Mouse (Mus musculus) forebrain, embryonic 11.5 days (tissue): ENCODE data around the gene Try10. TPM values are rescaled to one million over a fixed set of nuclear protein-coding genes. Genes with fewer than 3 reads are reported as not detected.
"Not testable (repeated sequence)": the region's sequence is repeated elsewhere in the genome, so short reads cannot be mapped to it uniquely, and the experiment has no call there.

Source experiments
- ATAC-seq: fragments of 200-750 bp; cut with Nextera tagmentation; replicated peaks from 2 replicates; pipeline ENCODE4 v1.8.0; 2017; ENCODE audit warnings: moderate TSS enrichment; ENCODE audit not compliant: low FRiP score
- DNase-seq: peaks from one replicate; pipeline ENCODE4 v3.0.0-alpha.2; 2017; ENCODE audit warnings: low spot score
- H3K27ac ChIP-seq: fragments of 300-500 bp; sonication (generic); 2 replicates; pipeline ENCODE4 v1.5.1; 2014; ENCODE audit warnings: low read depth, low read length
- H3K27me3 ChIP-seq: fragments of 300-500 bp; sonication (generic); 2 replicates; pipeline ENCODE4 v1.6.1; 2014; ENCODE audit warnings: mild to moderate bottlenecking, low read length, mixed read lengths; ENCODE audit not compliant: control insufficient read depth, insufficient read depth
- H3K36me3 ChIP-seq: fragments of 300-500 bp; sonication (generic); 2 replicates; pipeline ENCODE4 v1.6.1; 2014; ENCODE audit warnings: mild to moderate bottlenecking, low read length, moderate library complexity, mixed read lengths; ENCODE audit not compliant: control insufficient read depth, insufficient read depth
- H3K4me1 ChIP-seq: fragments of 300-500 bp; sonication (generic); replicated peaks from 2 replicates; pipeline ENCODE4 v1.6.1; 2014; ENCODE audit warnings: low read length, mixed read lengths; ENCODE audit not compliant: control insufficient read depth, insufficient read depth
- H3K4me2 ChIP-seq: fragments of 300-500 bp; sonication (generic); 2 replicates; pipeline ENCODE4 v1.6.1; 2014; ENCODE audit warnings: low read depth, mild to moderate bottlenecking, low read length, moderate library complexity, mixed read lengths; ENCODE audit not compliant: severe bottlenecking
- H3K4me3 ChIP-seq: fragments of 300-500 bp; sonication (generic); 2 replicates; pipeline ENCODE4 v1.5.1; 2014; ENCODE audit warnings: low read depth, low read length
- H3K9ac ChIP-seq: fragments of 300-500 bp; sonication (generic); 2 replicates; pipeline ENCODE4 v1.6.1; 2014; ENCODE audit warnings: low read length
- H3K9me3 ChIP-seq: fragments of 300-500 bp; sonication (generic); 2 replicates; pipeline ENCODE4 v1.6.1; 2016; ENCODE audit warnings: low read length, mixed read lengths; ENCODE audit not compliant: control insufficient read depth
- WGBS: fragments of 180-500 bp; shearing (Covaris S2); extraction: QIAGEN DNeasy Blood & Tissue Kit; methylation state at CpG from one replicate; pipeline ENCODE4 v1.1.7; 2014; 5-methylcytosine and 5-hydroxymethylcytosine counted together
- polyA plus RNA-seq: library from polyadenylated mRNA; unstranded; fragments of >200 nt; fragmentation: Nextera tagmentation; extraction: Ambion mirVana; gene quantifications from 2 replicates; pipeline ENCODE4 v1.2.1, GENCODE M21; 2014

Gene Try10
- not detected in 2 replicates for polyA plus RNA-seq

- DNase-seq (no peak), ATAC-seq (no peak)
- Histone ChIP-seq H3K4me3 (no peak within 1 kb of the TSS), H3K9ac (no peak within 1 kb of the TSS), H3K27ac (no peak within 1 kb of the TSS), H3K36me3 (no peaks in the 10 kb centered on the region), H3K27me3 (no peaks in the 10 kb centered on the region), H3K4me2 (no peak within 1 kb of the TSS), H3K9me3 (no peaks in the 10 kb centered on the region), H3K4me1 (no peaks in the 10 kb centered on the region)
- WGBS: 86% methylated on average over 2 of the region's 2 CpGs
Observed at GRCm38 (mm10) chr6:41353932-41354331, at the start of gene Try10. Gene Try10, plus strand, starts transcription at chr6:41354105.

GRCm38 (mm10) chr6:41316741-41317140 lies 37.2 kb upstream of the Try10 start, which contains the start of gene Try5:
Gene Try5, minus strand, starts transcription at chr6:41316841.
- not testable (repeated sequence) for H3K4me2 ChIP-seq, H3K27ac ChIP-seq, DNase-seq, H3K9ac ChIP-seq, H3K27me3 ChIP-seq, H3K4me3 ChIP-seq, H3K4me1 ChIP-seq, H3K36me3 ChIP-seq, H3K9me3 ChIP-seq, ATAC-seq
- 83% methylated on average over 3 of the region's 3 CpGs for WGBS

GRCm38 (mm10) chr6:41373772-41374171 lies 19.9 kb downstream of the Try10 start:
- not testable (repeated sequence) for H3K4me1 ChIP-seq, H3K9me3 ChIP-seq, H3K27ac ChIP-seq, H3K9ac ChIP-seq, H3K4me2 ChIP-seq, H3K27me3 ChIP-seq, DNase-seq, H3K36me3 ChIP-seq, H3K4me3 ChIP-seq, ATAC-seq
- WGBS: 100% methylated on average over 2 of the region's 2 CpGs

- H3K4me2 ChIP-seq, H3K27ac ChIP-seq, H3K9ac ChIP-seq, H3K4me3 ChIP-seq, H3K4me1 ChIP-seq, DNase-seq, ATAC-seq, H3K27me3 ChIP-seq, H3K9me3 ChIP-seq, H3K36me3 ChIP-seq: not testable (repeated sequence)
Observed at GRCm38 (mm10) chr6:41377578-41377977, 23.7 kb downstream of the Try10 start, which contains the start of gene Prss3. Gene Prss3, minus strand, starts transcription at chr6:41377678.

GRCm38 (mm10) chr6:41386781-41387180 lies 32.9 kb downstream of the Try10 start:
- WGBS: 78% methylated on average over 2 of the region's 2 CpGs
- H3K9ac ChIP-seq: no peak overlapping the region
- no peaks in the 10 kb centered on the region for H3K4me1 ChIP-seq
- H3K4me2 ChIP-seq: no peak overlapping the region
- H3K4me3 ChIP-seq: no peak overlapping the region
- ATAC-seq (no peak), DNase-seq (no peak)
- H3K36me3 ChIP-seq: no peaks in the 10 kb centered on the region
- H3K27ac ChIP-seq: no peak overlapping the region
- H3K9me3 ChIP-seq: no peaks in the 10 kb centered on the region
- H3K27me3 ChIP-seq: no peaks in the 10 kb centered on the region

- H3K4me3 ChIP-seq, H3K4me2 ChIP-seq, DNase-seq, H3K4me1 ChIP-seq, H3K36me3 ChIP-seq, H3K9ac ChIP-seq, H3K27ac ChIP-seq, H3K27me3 ChIP-seq, H3K9me3 ChIP-seq, ATAC-seq: not testable (repeated sequence)
- 81% methylated on average over 1 of the region's 1 CpGs for WGBS
Observed at GRCm38 (mm10) chr6:41391640-41392039, 37.7 kb downstream of the Try10 start.

- not testable (repeated sequence) for H3K4me1 ChIP-seq, H3K27ac ChIP-seq, H3K4me3 ChIP-seq, H3K36me3 ChIP-seq, DNase-seq, H3K9me3 ChIP-seq, H3K9ac ChIP-seq, H3K27me3 ChIP-seq, H3K4me2 ChIP-seq, ATAC-seq
Observed at GRCm38 (mm10) chr6:41392056-41392455, 38.2 kb downstream of the Try10 start, which contains the start of gene Gm5771. Gene Gm5771, plus strand, starts transcription at chr6:41392356.

Other genes starting within 250 kb of the Try10 start
- gene Try4, start 51.8 kb upstream of the Try10 start, polyA plus RNA-seq: not detected in 2 replicates
- not detected in 2 replicates for gene Try5, start 37.3 kb upstream of the Try10 start, polyA plus RNA-seq
- not detected in 2 replicates for gene Prss3, start 23.6 kb downstream of the Try10 start, polyA plus RNA-seq
- gene Gm5771, start 38.3 kb downstream of the Try10 start, polyA plus RNA-seq: not detected in 2 replicates
- gene Gm10334, start 92.0 kb downstream of the Try10 start, polyA plus RNA-seq: not detected in 2 replicates
- gene Prss1, start 104.8 kb downstream of the Try10 start, polyA plus RNA-seq: not detected in 2 replicates
- gene Prss2, start 167.7 kb downstream of the Try10 start, polyA plus RNA-seq: not detected in 2 replicates